Mouse (Mus musculus): Measurements from ENCODE around the gene Elp4. TPM values are rescaled to one million over a fixed set of nuclear protein-coding genes. Genes with fewer than 3 reads are reported as not detected.

Elp4 gene
- polyA plus RNA-seq, 1 experiment: 3.3 TPM

DNA sequence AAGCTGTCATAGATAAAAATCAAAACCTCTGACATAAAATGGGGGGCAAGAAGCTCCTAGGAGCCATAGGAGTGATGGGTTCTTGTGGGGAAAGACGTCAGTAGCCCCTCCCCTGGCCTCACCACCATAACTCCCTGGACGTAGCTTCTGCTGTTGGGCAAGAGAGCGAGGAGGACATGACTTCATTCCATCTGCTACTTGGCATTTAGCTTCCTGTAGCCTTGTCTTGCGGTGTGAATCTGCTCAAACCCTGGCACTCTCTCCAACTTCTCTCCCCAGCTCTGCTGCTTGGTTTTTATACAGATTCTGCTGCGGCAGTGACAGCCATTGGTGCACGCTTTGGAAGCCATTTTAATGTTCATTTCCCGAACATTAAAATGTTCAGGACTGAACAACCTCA is 157.5 kb downstream of the Elp4 start:
- no peaks in the 10 kb centered on the region for H3K36me3 ChIP-seq (ENCODE audit: control insufficient read depth, insufficient read depth, low read length)
- H3K4me1 ChIP-seq (ENCODE audit: control insufficient read depth, insufficient read depth, low read length): no peaks in the 10 kb centered on the region
- TF ChIP-seq CTCF (IDR thresholded peaks at IDR 0.05; ENCODE audit: control insufficient read depth, insufficient read depth, insufficient replicate concordance, low read depth, low read length): no peak
- no peak for TF ChIP-seq POLR2A (IDR thresholded peaks at IDR 0.05; ENCODE audit: control insufficient read depth, low read depth, low read length)
- no peak overlapping the region for H3K27ac ChIP-seq (ENCODE audit: control insufficient read depth, insufficient read depth, low read depth, low read length)
- no peaks in the 10 kb centered on the region for H3K27me3 ChIP-seq (ENCODE audit: control insufficient read depth, insufficient read depth, low read length)
- H3K4me3 ChIP-seq (ENCODE audit: control insufficient read depth, low read depth, low read length): no peak overlapping the region

DNA sequence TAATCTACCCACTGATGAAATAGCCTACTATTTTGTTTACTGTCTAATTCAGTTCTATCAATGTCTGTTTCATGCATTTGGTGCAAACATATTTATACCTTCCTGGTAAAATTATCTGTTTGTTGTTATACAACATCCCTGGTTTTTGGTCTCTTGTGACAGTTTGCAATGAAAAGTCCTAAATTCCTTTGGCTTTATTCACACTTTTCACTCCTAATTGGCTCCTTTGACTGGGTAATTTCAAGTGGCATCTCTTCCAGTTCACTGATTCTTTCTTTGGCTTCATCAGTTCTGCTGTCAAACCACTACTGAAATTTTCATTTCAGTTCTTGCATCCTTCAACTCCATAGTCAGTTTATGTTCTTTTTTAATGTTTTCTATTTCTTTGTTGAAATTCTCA is 168.2 kb downstream of the Elp4 start:
- no peaks in the 10 kb centered on the region for H3K36me3 ChIP-seq (ENCODE audit: control insufficient read depth, insufficient read depth, low read length)
- no peak overlapping the region for H3K27ac ChIP-seq (ENCODE audit: control insufficient read depth, insufficient read depth, low read depth, low read length)
- no peak for TF ChIP-seq POLR2A (IDR thresholded peaks at IDR 0.05; ENCODE audit: control insufficient read depth, low read depth, low read length)
- no peak for TF ChIP-seq CTCF (IDR thresholded peaks at IDR 0.05; ENCODE audit: control insufficient read depth, insufficient read depth, insufficient replicate concordance, low read depth, low read length)
- H3K4me1 ChIP-seq (ENCODE audit: control insufficient read depth, insufficient read depth, low read length): no peaks in the 10 kb centered on the region
- no peaks in the 10 kb centered on the region for H3K27me3 ChIP-seq (ENCODE audit: control insufficient read depth, insufficient read depth, low read length)
- H3K4me3 ChIP-seq (ENCODE audit: control insufficient read depth, low read depth, low read length): no peak overlapping the region

DNA sequence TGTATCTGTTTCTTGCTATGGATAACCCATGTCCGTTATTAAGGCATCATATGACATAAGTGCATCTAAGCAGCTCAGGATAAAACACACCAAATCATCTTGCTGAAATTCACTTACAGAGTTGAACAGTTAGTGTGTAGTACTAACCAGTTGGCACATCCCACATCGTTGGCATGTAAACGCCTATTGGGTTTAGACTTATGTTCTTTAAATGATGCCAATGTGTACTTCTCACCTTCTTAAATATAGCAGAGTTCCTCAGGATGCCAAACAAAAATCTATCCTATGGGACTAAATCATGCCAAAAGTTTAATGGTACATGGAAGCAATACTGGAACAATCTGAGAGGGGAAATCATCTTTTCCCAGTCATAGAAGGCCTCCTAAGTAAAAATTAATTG is 173.7 kb downstream of the Elp4 start:
- Histone ChIP-seq H3K27me3 (ENCODE audit: control insufficient read depth, insufficient read depth, low read length) (no peaks in the 10 kb centered on the region), H3K4me3 (ENCODE audit: control insufficient read depth, low read depth, low read length) (no peak overlapping the region), H3K4me1 (ENCODE audit: control insufficient read depth, insufficient read depth, low read length) (no peaks in the 10 kb centered on the region), H3K27ac (ENCODE audit: control insufficient read depth, insufficient read depth, low read depth, low read length) (no peak overlapping the region), H3K36me3 (ENCODE audit: control insufficient read depth, insufficient read depth, low read length) (no peaks in the 10 kb centered on the region)
- no peak for TF ChIP-seq CTCF (IDR thresholded peaks at IDR 0.05; ENCODE audit: control insufficient read depth, insufficient read depth, insufficient replicate concordance, low read depth, low read length)
- no peak for TF ChIP-seq POLR2A (IDR thresholded peaks at IDR 0.05; ENCODE audit: control insufficient read depth, low read depth, low read length)

DNA sequence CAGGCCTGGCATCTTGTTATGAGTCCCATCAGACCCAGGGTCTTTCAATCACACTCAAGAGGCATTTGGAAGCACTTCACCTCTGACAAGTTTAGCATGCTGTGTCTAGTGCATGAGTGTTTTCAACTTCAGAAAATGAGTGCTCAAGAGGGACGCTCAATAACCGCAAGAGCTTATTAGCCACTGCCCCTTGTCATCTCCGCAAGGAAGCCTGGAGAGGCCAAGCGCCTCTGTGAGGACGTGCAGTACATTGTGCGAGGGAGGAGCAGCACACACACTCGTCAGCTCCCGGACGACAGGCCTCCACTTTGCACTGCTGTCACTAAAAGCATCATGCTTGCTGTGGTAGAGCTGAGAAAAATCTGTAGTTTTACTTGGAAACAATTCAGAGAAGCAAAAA is 177.7 kb downstream of the Elp4 start:
- Histone ChIP-seq H3K4me1 (ENCODE audit: control insufficient read depth, insufficient read depth, low read length) (no peaks in the 10 kb centered on the region), H3K36me3 (ENCODE audit: control insufficient read depth, insufficient read depth, low read length) (no peaks in the 10 kb centered on the region), H3K4me3 (ENCODE audit: control insufficient read depth, low read depth, low read length) (no peak overlapping the region), H3K27ac (ENCODE audit: control insufficient read depth, insufficient read depth, low read depth, low read length) (no peak overlapping the region), H3K27me3 (ENCODE audit: control insufficient read depth, insufficient read depth, low read length) (no peaks in the 10 kb centered on the region)
- TF ChIP-seq CTCF (IDR thresholded peaks at IDR 0.05; ENCODE audit: control insufficient read depth, insufficient read depth, insufficient replicate concordance, low read depth, low read length): no peak
- no peak for TF ChIP-seq POLR2A (IDR thresholded peaks at IDR 0.05; ENCODE audit: control insufficient read depth, low read depth, low read length)

DNA sequence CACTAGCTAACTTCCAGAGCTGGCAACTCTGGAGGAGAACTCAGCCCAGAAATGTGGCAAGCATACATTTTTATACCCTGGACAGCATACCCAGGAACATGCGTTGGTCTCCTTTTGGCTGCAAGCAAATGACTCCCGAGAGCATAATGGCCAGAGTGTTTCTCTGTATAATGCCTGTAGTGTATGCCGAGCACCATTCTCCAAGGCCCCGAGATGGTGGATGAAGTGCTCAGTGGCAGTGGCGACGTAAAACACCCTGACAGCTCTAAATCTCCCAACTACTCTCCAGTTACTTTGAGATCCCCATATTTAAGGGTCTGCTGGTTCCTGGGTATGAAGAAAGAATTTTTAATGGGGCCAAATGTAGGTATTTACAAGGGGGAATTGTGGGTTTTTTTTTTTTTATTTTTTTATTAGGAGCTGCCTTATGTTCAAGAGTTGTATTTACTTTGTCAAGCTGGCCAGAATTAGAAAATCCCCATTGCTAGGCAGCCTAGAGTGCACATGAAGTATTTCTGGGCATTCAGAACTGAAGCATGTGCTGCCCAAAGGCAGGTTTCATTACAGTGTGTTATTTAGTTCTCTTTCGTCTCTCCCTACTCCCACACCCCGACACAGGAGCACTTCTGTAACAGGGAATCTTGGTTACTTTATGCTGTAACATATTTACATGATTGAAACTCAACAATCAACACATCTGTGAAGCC is 188.8 kb downstream of the Elp4 start:
- no peak overlapping the region for H3K4me3 ChIP-seq (ENCODE audit: control insufficient read depth, low read depth, low read length)
- H3K27ac ChIP-seq (ENCODE audit: control insufficient read depth, insufficient read depth, low read depth, low read length): no peak overlapping the region
- TF ChIP-seq POLR2A (IDR thresholded peaks at IDR 0.05; ENCODE audit: control insufficient read depth, low read depth, low read length): no peak
- TF ChIP-seq CTCF (IDR thresholded peaks at IDR 0.05; ENCODE audit: control insufficient read depth, insufficient read depth, insufficient replicate concordance, low read depth, low read length): no peak
- H3K27me3 ChIP-seq (ENCODE audit: control insufficient read depth, insufficient read depth, low read length): no peaks in the 10 kb centered on the region
- H3K36me3 ChIP-seq (ENCODE audit: control insufficient read depth, insufficient read depth, low read length): no peaks in the 10 kb centered on the region
- H3K4me1 ChIP-seq (ENCODE audit: control insufficient read depth, insufficient read depth, low read length): no peaks in the 10 kb centered on the region

DNA sequence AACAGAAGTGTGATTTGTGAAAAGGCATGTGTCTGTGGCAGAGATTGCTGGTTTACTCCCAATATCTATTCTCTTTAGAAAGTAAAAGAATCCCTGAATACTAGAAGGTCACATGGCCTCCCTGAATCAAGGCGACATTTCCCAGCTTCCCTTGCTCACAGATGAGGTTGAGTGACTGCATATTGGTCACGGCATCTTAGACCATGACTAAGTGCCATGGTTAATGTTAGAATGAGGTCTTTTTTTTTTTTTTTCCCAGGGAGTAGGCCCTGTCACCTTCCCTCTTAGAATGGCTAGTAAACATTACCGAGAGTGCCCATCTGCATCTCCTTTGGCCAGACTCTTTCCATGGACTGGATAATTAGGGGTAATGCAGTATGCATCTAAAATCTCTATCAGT is 193.9 kb downstream of the Elp4 start:
- H3K36me3 ChIP-seq (ENCODE audit: control insufficient read depth, insufficient read depth, low read length): no peaks in the 10 kb centered on the region
- H3K4me1 ChIP-seq (ENCODE audit: control insufficient read depth, insufficient read depth, low read length): no peaks in the 10 kb centered on the region
- no peak for TF ChIP-seq CTCF (IDR thresholded peaks at IDR 0.05; ENCODE audit: control insufficient read depth, insufficient read depth, insufficient replicate concordance, low read depth, low read length)
- no peak for TF ChIP-seq POLR2A (IDR thresholded peaks at IDR 0.05; ENCODE audit: control insufficient read depth, low read depth, low read length)
- no peaks in the 10 kb centered on the region for H3K27me3 ChIP-seq (ENCODE audit: control insufficient read depth, insufficient read depth, low read length)
- no peak overlapping the region for H3K27ac ChIP-seq (ENCODE audit: control insufficient read depth, insufficient read depth, low read depth, low read length)
- no peak overlapping the region for H3K4me3 ChIP-seq (ENCODE audit: control insufficient read depth, low read depth, low read length)

DNA sequence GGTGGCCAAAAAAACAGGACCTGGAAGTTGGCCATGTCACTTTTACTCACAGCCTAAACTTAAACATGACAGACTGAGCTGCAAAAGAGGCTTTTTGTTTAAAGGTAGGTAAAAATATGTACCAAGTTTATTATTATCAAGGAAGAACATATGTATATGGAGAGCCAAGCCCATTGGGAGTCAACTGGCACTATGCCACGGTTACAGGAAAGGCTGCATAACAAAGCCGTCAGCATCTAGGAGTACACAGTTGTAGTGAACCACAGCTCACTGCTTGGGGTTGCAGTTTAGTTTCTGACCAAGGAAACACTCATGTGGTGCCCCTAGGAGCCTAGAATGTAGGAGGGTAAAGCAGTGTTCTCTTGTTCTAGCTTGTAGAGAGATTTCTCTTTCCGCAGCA is 195.2 kb downstream of the Elp4 start:
- no peaks in the 10 kb centered on the region for H3K36me3 ChIP-seq (ENCODE audit: control insufficient read depth, insufficient read depth, low read length)
- no peaks in the 10 kb centered on the region for H3K4me1 ChIP-seq (ENCODE audit: control insufficient read depth, insufficient read depth, low read length)
- H3K27ac ChIP-seq (ENCODE audit: control insufficient read depth, insufficient read depth, low read depth, low read length): no peak overlapping the region
- no peak overlapping the region for H3K4me3 ChIP-seq (ENCODE audit: control insufficient read depth, low read depth, low read length)
- no peak for TF ChIP-seq CTCF (IDR thresholded peaks at IDR 0.05; ENCODE audit: control insufficient read depth, insufficient read depth, insufficient replicate concordance, low read depth, low read length)
- no peak for TF ChIP-seq POLR2A (IDR thresholded peaks at IDR 0.05; ENCODE audit: control insufficient read depth, low read depth, low read length)
- H3K27me3 ChIP-seq (ENCODE audit: control insufficient read depth, insufficient read depth, low read length): no peaks in the 10 kb centered on the region
